Mouse (Mus musculus): ENCODE data around the gene Zw10. TPM values are rescaled to one million over a fixed set of nuclear protein-coding genes. Genes with fewer than 3 reads are reported as not detected.

The Zw10 gene
- 50.9 TPM for polyA plus RNA-seq (2017; shearing (Covaris generic))

GRCm38 (mm10) chr9:49055333-49056205 lies at the start of gene Zw10:
TSS of gene Zw10 (plus strand) at chr9:49055613.

GRCm38 (mm10) chr9:49081107-49081506 lies 25.7 kb downstream of the Zw10 start, which contains the start of gene Tmprss5:
TSS of gene Tmprss5 (plus strand) at chr9:49081260.

Other genes with a start within 250 kb of the Zw10 start
- gene Zbtb16, start 219.4 kb upstream of the Zw10 start, polyA plus RNA-seq (2017; shearing (Covaris generic)): 0.06 TPM
- not detected for gene Htr3a, start 144.5 kb upstream of the Zw10 start, polyA plus RNA-seq (2017; shearing (Covaris generic))
- gene Htr3b, start 90.6 kb upstream of the Zw10 start, polyA plus RNA-seq (2017; shearing (Covaris generic)): not detected
- 87.9 TPM for gene Usp28, start 70.2 kb upstream of the Zw10 start, polyA plus RNA-seq (2017; shearing (Covaris generic))
- not detected for gene Tmprss5, start 25.6 kb downstream of the Zw10 start, polyA plus RNA-seq (2017; shearing (Covaris generic))
- gene Gm4894, start 194.9 kb downstream of the Zw10 start, polyA plus RNA-seq (2017; shearing (Covaris generic)): not detected